Mouse (Mus musculus): ENCODE results near the gene Cbwd1.

Cbwd1 gene

DNA sequence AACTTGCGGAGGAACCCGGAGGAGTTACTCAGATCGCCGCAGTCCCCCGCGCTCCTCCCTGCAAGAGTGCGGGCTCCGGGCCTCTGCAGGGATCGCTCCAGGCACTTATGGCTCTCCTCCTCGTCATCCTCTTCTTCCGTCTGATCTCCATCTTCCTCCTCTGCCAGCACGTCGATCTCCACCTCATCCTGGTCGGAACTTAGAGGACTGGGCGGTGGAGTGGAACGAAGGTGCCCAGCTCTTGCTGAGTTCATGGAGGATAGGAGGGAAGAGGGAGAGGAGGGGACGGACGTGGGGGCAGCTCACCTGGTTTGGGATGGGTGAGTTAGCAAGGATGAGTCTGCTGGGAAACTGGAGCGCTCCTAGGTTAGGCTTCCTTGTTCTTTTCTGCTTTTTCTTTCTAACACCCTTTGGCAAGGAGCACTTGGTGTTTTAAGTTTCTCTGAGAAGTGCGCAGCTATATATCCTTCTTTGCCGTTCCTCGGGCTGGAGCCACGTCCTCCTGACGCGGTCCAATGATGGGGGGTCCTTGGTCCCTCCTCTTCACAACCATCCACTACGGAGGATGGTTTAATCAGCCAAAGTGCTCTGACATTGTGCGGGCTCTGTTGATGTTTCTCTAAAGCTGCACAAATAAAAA is 60.7 kb downstream of the Cbwd1 start, which contains the start of gene Foxd4:
Foxd4 (minus strand) TSS at position 617 of the 640 bp plus-strand sequence.
- in situ Hi-C loops (cut with MboI; ENCODE audit: low pct_unique_long_range_greater_than_20kb in 1 of 2, low sequenced_read_pairs in 2 of 2, unreplicated experiment in 1 of 2), result no loop called here

DNA sequence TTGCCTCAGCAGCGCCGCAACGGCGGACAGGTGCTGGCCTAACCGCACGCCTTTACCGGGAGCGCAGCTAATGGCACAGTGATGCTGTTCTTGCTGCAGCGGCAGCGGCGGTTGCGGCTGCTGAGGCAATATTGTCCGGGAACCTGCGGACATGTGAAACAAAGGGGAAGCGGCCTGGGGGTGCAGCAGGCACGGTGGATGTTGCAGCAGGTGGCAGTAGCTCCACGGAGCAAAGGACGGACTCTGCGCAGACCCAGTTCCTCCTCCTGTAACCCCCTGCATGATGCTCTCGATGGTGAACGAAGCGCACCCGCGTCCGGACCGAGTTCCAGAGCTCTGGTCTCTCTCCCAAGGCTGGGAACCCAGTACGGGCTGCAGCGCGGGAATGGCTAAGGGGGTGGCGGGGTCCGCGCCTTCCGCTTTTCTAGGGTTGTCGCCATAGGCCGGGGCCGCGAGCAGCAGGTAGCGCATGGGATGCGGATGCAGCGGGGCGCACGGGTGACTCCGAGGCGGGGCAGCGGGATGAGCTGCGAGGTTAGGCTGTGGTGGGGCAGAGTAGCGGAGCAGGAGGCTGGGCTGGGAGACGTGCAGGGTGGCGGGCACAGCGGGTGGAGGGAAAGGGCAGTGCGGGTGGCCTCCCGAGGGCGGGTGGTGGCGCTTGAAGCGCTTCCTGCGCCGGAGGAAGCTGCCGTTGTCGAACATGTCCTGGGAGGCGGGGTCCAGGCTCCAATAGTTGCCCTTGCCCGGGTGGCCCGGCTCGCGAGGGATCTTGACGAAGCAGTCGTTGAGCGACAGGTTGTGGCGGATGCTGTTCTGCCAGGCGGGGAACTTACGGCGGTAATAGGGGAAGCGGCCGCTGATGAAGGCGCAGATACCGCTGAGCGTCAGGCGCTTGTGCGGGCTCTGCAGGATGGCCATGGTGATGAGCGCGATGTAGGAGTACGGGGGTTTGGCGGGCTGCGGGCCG is 61.5 kb downstream of the Cbwd1 start:
- in situ Hi-C loops (cut with MboI; ENCODE audit: low pct_unique_long_range_greater_than_20kb in 1 of 2, low sequenced_read_pairs in 2 of 2, unreplicated experiment in 1 of 2), result no loop called here

DNA sequence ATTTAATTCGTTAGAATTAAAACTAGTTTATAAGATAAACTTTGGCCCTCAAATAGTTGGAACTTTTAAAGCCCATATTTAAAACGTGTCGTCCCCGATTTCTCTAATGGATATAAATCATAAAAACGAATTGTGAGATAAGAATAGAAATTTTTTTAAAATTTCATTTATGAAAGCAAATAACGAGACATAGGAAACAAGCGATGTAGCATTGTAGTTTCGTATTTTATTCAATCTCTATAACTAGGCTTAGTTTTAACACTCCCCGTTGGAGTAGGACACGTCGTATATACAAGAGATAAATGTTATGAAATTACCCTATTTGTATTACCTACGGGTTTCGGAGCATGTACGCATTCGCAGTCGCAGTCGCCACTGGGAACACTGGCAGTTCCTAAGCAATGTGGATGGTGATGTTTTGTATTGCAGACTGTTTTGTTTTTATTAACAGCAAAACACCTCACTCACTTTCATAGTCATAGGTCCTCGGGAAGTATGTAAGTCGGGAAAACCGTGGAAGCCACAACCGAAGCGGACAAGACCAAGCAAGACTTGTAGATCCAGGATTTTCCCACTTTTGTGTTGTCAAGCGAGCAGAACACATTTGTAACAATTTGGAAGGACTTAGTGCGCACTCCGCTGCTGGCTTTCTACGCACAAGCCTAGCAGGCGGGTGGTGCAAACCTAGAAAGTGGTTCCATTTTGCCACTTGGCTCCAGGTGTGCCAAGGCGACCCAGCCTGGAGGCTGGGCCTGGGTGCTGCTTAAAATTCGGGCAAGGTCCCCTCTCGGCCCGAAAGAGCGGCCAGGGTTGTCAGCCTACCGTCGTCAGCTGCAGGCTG is 62.5 kb downstream of the Cbwd1 start:
- in situ Hi-C loops (cut with MboI; ENCODE audit: low pct_unique_long_range_greater_than_20kb in 1 of 2, low sequenced_read_pairs in 2 of 2, unreplicated experiment in 1 of 2), result no loop called here

DNA sequence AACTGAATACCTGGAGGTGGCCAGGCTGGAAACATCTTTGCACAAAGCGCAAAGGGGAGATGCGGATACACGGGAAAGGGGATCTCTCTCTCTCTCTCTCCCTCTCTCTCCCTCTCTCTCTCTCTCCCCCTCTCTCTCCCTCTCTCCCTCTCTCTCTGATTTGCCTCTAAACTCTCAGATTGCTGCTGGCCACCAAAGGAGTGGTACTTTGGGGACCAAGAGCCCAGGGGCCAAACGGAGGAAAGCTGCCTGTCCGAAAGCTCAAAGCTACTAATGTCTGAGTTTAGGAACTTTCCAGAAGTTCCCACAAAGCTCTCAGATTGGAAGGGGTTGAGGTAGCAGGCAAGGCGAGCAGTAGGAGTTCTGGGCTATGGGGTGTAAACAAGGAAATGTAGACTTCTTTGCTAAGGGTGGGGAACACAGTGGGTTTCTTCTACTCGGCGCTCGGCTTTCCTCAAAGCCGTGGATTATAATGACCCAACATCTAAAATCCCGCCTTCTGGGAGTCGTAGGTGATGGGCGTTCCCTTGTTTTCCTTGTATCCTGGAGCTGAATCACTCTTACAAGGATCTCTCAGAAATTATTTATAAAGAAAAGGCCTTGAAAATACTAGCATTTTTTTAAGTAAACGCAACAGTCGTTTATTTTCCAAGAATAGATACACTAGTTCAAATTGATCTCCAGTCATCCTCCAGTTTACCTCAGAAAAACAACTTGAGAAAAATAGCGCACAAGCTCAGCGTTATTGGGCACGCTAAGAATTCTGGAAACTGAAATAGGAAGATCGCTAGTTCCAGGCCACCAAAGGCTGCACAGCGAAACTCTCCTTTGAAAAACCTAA is 63.3 kb downstream of the Cbwd1 start:
- in situ Hi-C loops (cut with MboI; ENCODE audit: low pct_unique_long_range_greater_than_20kb in 1 of 2, low sequenced_read_pairs in 2 of 2, unreplicated experiment in 1 of 2), result no loop called here

DNA sequence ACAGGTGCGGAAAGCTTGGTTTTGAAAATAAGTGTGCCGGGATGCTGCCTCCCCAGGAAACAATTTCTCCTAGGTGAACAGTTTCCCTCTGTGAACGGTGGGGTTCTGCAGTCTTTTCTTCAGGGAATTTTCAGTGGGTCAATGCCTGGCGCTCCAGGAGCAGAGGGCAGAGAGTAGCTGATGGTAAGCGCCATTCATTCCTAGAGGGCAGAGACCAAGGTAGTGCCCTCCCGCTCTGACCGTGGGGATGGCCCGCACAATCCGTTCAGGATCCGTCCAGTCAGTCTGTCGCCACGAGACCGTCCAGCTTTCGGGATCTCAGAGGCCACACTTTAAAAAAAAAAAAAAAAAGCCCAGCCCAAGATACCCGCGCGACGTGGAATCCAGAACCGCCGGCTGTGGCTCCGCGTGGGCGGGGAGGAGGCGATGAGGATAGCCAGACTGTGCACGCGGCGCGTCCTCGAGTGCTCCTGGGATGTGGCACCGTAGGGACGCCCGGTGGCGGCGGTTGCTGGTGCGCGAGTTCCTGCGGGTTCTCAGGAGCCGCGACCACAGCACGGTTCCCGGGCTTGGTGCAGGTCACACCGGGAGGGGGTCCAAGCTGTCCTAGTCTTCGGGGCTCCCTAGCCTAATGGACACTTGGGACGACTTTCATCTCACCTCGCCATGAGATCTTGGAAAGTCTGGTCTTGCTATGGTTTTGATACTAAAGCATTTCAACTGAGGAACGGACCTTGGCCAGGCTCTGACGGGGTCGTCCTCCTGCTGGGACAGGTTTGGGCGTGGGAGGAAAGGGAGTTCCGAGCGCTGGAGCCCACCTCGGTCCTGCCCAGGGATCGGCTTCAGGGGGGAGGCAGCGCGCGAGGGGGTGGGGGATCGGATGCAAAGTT is 64.2 kb downstream of the Cbwd1 start:
- in situ Hi-C loops (cut with MboI; ENCODE audit: low pct_unique_long_range_greater_than_20kb in 1 of 2, low sequenced_read_pairs in 2 of 2, unreplicated experiment in 1 of 2), result no loop called here

DNA sequence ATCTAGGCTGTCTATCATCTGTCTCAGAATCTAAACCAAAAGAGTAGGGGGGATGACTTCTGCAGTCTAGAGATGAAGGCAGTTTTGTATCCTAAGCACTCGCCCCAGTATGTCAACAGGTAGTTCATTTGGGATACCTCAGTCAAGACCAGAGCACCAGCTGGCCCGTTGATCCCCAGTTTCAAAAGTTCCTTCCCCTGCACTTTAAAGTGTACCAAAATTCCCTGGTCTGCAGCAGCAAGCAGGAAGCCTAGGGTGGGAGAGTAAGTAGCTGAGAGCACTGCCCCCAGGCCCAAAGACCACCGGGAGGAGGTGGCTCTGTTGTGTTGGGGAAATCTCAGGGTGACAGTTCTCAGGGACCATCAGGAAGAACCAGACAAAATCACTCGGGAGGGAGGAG is 64.9 kb downstream of the Cbwd1 start:
- in situ Hi-C loops (cut with MboI; ENCODE audit: low pct_unique_long_range_greater_than_20kb in 1 of 2, low sequenced_read_pairs in 2 of 2, unreplicated experiment in 1 of 2), result no loop called here

DNA sequence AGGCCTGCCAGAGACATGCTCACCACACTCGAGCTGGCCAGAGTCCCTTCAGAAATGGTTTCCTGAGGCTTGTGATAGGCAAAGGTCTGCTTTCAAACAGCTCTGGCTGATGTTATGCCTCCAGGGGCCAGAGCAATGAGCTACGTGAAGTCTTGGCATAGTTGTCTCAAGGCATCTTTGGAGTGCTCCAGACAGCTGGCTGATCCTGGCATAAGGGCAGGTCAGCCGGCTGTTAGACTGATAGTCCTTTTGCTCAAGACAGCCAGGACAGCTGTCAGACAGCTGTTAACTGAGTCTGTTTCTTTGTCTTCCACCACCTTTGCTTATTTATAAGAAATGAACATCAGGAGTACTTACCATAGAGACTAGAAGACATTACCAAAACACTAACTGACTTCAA is 74.5 kb downstream of the Cbwd1 start:
- in situ Hi-C loops (cut with MboI; ENCODE audit: low pct_unique_long_range_greater_than_20kb in 1 of 2, low sequenced_read_pairs in 2 of 2, unreplicated experiment in 1 of 2), result no loop called here

DNA sequence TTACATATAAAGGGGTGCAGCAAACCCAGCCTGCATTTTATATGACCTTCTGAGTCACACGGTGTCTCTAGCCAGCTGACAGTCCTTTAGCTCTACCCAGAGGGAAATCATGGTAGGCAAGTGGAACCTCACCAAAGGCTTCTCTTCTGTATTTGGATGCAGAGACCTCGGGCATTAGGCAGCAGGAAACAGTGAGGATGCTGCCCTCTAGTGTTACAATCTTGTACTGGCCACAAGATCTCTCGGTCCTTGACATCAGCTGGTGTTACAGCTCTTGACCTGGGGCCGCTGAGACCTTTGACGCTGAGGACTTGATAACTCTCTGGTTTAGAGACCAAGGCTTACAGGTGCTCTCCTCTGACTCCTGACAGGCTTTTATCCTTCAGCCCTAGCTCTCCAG is 75.9 kb downstream of the Cbwd1 start:
- in situ Hi-C loops (cut with MboI; ENCODE audit: low pct_unique_long_range_greater_than_20kb in 1 of 2, low sequenced_read_pairs in 2 of 2, unreplicated experiment in 1 of 2), result no loop called here

DNA sequence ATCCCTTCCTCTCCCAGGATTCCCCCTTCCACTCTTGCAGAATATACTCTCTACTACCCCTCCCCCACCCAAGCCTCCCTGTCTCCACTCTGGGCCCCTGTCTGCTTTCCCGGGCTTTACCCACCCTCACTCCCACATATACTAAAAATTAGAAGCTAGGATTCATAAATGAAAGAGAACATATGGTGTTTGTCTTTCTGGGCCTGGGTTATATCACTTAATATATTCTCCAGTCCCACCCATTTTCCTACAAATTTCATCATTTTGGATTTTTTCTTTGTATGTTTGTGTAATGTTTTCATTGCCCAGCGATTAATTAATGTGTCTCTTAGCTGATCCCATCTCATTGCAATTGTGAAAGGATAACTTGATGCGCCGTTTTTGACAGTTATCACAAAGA is 80.2 kb downstream of the Cbwd1 start:
- in situ Hi-C loops (cut with MboI; ENCODE audit: low pct_unique_long_range_greater_than_20kb in 1 of 2, low sequenced_read_pairs in 2 of 2, unreplicated experiment in 1 of 2), result no loop called here

DNA sequence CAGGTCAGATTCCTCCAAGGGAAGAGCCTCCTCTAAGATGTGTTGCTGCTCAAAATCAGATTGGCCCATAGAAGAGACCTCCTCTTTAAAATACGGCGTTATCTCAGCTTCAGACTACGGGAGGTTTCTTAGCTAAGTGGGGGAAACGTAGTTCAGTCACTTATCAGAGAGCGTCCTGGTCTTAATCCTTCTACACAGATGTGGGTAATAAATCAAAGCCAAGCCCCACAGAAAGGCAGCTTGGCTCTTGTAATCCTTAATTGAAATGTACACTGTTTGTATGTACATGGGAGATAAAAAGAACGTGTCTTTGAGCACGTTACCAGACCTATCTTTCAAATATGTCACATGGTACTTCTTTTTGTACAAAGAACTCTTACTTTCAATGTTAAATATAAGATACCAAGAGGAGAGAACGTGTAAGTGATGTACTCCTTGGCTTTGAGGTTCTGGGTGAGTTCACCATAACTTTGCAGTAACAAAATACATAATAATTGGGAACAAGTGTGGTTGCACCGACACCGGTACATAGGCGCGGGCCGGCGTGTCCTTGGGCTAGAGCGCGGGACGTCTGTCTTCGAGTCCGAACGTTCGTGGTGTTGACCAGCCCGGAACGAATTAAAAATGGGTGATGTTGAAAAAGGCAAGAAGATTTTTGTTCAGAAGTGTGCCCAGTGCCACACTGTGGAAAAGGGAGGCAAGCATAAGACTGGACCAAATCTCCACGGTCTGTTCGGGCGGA is 86.1 kb downstream of the Cbwd1 start, which contains the start of gene Gm10053:
Gm10053 (plus strand) TSS at position 558 of the 742 bp plus-strand sequence.
- in situ Hi-C loops (cut with MboI; ENCODE audit: low pct_unique_long_range_greater_than_20kb in 1 of 2, low sequenced_read_pairs in 2 of 2, unreplicated experiment in 1 of 2), result loop anchor here in 1 of 2 experiments (10.0 kb wide), 1 partner anchor 170 kb away; no protein-coding TSS in a partner anchor

DNA sequence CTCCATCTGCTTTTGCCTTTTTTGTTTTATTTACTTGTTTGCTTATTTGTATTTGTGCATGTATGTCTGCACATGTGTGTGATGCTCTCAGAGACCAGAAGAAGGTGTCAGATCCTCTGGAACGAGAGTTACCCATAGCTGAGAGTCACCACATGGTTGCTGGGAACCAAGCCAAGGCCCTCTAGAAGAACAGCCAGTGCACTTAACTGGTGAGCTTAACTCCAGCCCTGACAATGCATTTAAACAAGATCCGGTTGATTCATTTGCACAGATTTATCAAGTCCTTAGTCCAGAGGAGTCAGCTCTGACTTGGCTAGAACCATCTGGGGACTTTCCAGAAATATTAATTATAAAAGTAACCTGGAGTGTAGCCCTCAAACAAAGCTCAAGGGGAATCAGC is 87.5 kb downstream of the Cbwd1 start:
- in situ Hi-C loops (cut with MboI; ENCODE audit: low pct_unique_long_range_greater_than_20kb in 1 of 2, low sequenced_read_pairs in 2 of 2, unreplicated experiment in 1 of 2), result loop anchor here (5.0 to 25.0 kb wide), 4 partner anchors 167 to 572 kb away; no protein-coding TSS in a partner anchor

DNA sequence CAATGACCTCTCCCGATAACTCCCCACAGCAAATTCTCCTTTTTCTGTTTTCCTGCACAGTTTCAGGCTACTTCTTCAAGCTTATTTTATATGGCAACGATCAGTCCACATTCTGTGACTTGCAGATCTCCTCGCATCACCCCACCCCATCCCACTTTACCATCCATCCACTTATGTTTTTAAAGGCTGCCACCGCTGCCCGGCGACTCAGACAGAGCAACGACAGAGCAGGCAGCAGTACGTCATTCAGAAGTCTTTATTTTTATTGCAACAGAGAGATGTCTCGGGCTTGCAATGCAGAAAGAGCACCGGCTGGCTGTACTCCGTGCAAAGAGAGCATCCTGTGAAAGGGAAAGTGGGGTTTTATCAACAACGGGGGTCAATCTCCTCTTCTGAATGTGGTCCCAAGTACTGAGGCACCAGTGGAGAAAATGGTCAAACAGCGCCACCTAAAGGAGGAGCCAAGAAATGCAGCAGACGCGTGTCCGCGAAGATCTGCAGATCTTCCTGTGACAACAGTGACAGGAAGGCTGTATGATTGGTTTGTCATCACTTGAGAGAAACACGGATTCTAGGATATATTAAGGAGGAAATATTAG is 90.3 kb downstream of the Cbwd1 start:
- in situ Hi-C loops (cut with MboI; ENCODE audit: low pct_unique_long_range_greater_than_20kb in 1 of 2, low sequenced_read_pairs in 2 of 2, unreplicated experiment in 1 of 2), result loop anchor here (5.0 to 25.0 kb wide), 4 partner anchors 164 to 569 kb away; no protein-coding TSS in a partner anchor
